Mouse (Mus musculus) CD4-positive, CD25-positive, alpha-beta regulatory T cell, adult 4 months (primary cell): ENCODE results near the gene Bhmt2. TPM values are rescaled to one million over a fixed set of nuclear protein-coding genes. Genes with fewer than 3 reads are reported as not detected.

Experiments
- ATAC-seq: one replicate; pipeline ENCODE4 v1.8.0; 2017
- polyA plus RNA-seq, 2 experiments: library from polyadenylated mRNA; unstranded; fragments of 100-300 nt; shearing (Covaris generic); gene quantifications; one replicate each; pipeline ENCODE4 v1.2.1; 2017

Gene Bhmt2
- polyA plus RNA-seq: under 1 TPM in 1 of 2 experiments, not detected in 1; 0.13 TPM

- no peak for ATAC-seq
These were observed at the start of gene Bhmt2, which contains the start of gene Dmgdh for GRCm38 (mm10) chr13:93674131-93674561. Gene Bhmt2, minus strand, starts transcription at chr13:93674302. Gene Dmgdh, plus strand, starts transcription at chr13:93674433.

DNA sequence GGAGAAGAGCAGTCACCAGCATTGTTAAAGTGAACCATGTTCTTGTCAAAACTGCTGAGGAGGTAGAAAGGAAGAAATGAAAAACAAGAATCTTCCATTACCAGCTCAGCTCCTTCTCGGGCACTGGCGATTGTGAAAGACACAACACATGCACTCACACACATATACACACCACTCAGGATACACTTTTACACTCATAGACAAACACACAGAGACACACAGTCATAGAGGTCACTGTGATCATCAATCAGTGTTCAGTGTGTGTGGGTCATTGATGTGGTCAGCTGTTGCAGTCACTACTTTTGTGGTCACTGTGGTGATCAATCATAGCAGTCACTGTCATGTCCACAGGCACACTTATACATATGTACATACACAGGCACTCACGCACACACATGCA is 49.4 kb upstream of the Bhmt2 start:
- ATAC-seq: no peak

- ATAC-seq: no peak
These were observed 47.8 kb upstream of the Bhmt2 start for GRCm38 (mm10) chr13:93721916-93722315.

GRCm38 (mm10) chr13:93718948-93719347 is 44.8 kb upstream of the Bhmt2 start:
- peak; percentile 54 for ATAC-seq

GRCm38 (mm10) chr13:93717113-93717512 is 43.0 kb upstream of the Bhmt2 start:
- no peak for ATAC-seq

GRCm38 (mm10) chr13:93713826-93714225 is 39.7 kb upstream of the Bhmt2 start:
- ATAC-seq: no peak

GRCm38 (mm10) chr13:93712362-93712761 is 38.3 kb upstream of the Bhmt2 start:
- no peak for ATAC-seq

DNA sequence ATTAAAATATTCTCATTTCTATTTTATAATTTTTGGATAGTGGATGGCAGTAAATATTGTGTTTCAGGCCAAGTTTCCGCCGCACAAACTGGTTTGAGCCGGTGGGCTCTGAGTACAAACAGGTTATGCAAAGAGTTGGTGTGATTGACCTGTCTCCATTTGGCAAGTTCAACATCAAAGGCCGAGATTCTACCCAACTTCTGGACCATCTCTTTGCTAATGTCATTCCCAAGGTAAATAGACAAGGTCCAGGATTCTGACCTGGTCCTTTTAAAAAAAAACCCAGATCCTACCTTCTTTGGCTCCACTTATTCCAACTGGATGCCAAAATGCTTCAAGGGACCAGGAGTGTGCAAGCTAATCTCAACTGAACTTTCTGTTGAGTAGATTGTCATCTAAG is 37.1 kb upstream of the Bhmt2 start:
- ATAC-seq: no peak

- no peak for ATAC-seq
These were observed 36.2 kb upstream of the Bhmt2 start for GRCm38 (mm10) chr13:93710325-93710724.

GRCm38 (mm10) chr13:93707271-93707670 is 33.2 kb upstream of the Bhmt2 start:
- ATAC-seq: no peak

- no peak for ATAC-seq
These were observed 31.6 kb upstream of the Bhmt2 start for GRCm38 (mm10) chr13:93705697-93706096.

DNA sequence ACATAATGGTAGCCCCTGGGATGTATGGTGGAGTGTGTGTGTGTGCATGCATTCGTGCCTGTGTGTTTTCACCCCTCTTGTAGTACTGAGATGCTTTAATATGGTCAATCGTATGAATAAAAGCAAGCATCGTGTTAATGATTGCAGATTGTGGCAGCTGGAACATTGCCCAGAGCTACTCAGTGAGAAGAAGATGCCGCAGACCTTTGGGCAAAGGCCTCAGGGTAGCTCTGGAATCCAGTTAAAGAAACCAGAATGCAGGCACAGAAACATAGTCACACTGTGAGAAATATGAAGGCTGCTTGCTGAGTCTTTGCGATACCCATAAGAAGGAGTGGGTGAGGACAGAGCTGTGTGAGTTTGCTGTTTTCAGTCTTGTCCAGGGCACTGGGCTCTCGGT is 24.8 kb upstream of the Bhmt2 start:
- ATAC-seq: no peak

- no peak for ATAC-seq
These were observed 16.7 kb upstream of the Bhmt2 start for GRCm38 (mm10) chr13:93690821-93691220.

GRCm38 (mm10) chr13:93689566-93689965 is 15.5 kb upstream of the Bhmt2 start:
- no peak for ATAC-seq

- no peak for ATAC-seq
These were observed 13.2 kb upstream of the Bhmt2 start for GRCm38 (mm10) chr13:93687321-93687720.

GRCm38 (mm10) chr13:93685226-93685625 is 11.1 kb upstream of the Bhmt2 start:
- no peak for ATAC-seq

DNA sequence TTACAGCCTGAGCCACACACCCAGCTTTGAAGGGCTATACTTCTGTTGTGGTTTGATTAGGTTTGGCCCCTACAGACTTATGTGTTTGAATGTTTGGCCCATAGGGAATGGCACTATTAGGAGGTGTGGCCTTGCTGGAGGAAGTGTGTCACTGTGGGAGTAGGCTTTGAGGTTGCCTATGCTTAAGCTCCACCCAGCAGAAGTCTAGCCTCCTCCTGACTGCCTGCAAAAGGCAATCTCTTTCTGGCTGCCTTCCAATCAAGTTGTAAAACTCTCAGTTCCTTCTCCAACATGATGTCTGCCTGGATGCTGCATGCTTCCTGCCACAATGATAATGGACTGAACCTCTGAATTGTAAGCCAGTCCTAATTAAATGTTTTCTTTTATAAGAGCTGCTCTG is 9.2 kb upstream of the Bhmt2 start:
- ATAC-seq: no peak

GRCm38 (mm10) chr13:93676864-93677263 is 2.8 kb upstream of the Bhmt2 start:
- no peak for ATAC-seq

DNA sequence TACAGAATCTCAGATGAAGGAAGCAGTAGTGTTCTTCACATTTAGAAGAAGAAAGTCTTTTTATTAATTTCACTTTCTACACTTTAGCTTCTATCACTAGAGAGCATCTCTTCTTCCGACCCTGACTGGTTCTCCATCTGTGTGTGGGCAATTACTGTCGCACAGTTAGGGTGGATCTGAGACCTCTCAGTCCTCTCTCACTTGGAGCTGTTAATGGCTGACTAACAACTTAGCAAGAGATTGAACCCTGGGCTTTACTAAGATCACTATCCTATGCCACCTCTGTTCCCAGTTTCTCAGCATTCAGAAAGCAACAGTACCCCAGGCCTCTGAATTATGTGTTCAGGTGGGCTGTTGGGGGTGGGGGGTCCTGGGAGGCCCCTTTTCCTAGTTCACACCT is 806 bp downstream of the Bhmt2 start:
- ATAC-seq: no peak

DNA sequence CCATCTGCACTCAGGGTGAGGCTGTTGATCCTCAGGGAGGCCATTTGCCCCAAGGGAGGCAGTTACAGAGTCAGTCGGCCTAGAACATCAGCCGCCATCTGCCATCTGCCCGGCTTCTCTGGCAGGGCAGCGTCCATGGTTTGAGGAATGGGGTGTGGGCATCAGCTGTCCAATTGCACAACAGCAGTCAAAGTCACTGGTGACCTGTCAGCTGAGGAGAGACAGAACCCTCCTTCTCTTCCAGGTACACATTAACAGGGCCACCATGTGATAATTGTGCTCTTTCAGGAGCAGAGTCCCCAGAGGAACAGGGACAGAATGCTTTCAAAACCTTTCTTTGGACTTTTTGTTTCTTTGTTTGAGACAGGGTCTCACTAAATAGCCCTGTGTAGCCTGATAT is 1.7 kb downstream of the Bhmt2 start:
- no peak for ATAC-seq

GRCm38 (mm10) chr13:93667586-93667985 is 6.5 kb downstream of the Bhmt2 start:
- ATAC-seq: no peak

GRCm38 (mm10) chr13:93657941-93658340 is 16.2 kb downstream of the Bhmt2 start:
- no peak for ATAC-seq

DNA sequence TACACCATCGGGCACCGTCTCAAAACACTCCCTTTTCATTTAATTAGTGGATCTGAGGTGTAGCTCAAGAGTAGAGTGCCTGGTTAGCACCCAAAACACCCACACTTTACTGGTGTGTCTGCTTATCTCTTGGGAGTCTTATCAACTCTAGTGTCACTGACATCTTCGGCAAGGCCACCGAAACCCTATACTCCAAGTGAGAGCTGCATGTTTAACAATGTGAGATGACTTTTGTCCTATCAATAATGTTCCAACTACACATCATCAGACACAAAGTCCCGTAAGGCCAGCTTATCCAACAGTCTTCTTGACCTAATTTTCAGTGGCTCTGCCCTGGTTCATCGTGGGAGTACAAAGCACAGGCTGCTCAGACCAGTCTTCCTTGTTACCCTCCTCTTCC is 20.7 kb downstream of the Bhmt2 start:
- no peak for ATAC-seq

- ATAC-seq: no peak
These were observed 25.5 kb downstream of the Bhmt2 start for GRCm38 (mm10) chr13:93648387-93649130.

DNA sequence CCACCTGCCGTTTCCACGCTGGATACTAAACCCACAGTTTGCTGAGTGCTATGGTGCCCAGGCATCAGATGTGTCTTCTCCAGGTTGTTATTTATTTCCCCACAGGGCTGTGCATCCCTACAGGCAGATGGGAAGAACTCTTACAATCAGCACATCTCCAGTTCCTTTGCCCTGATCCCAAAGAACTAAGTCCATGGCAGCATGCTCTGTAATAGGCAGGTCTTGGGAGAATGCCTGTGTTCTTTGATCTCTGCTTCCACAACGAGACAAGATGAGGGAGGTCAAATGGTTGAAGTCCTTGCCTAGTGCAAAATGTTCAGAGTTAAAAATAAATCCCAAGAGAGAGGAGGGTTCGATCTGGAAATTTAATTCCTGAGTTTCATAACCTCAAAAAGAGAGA is 34.5 kb downstream of the Bhmt2 start:
- ATAC-seq: no peak
